Mouse (Mus musculus) liver, embryonic 15.5 days (tissue): ENCODE data around the gene Gpr107. TPM values are rescaled to one million over a fixed set of nuclear protein-coding genes. Genes with fewer than 3 reads are reported as not detected.

ENCODE experiments used
- ATAC-seq: fragments of 200-750 bp; cut with Nextera tagmentation; 2 replicates; pipeline ENCODE4 v1.8.0; 2017; ENCODE audit warnings: moderate number of reproducible peaks, mild to moderate bottlenecking, moderate library complexity; ENCODE audit not compliant: insufficient read depth
- H3K27ac ChIP-seq: fragments of 300-500 bp; sonication (generic); replicated peaks from 2 replicates; pipeline ENCODE4 v1.5.1; 2015; ENCODE audit warnings: mild to moderate bottlenecking, inconsistent platforms
- H3K27me3 ChIP-seq: fragments of 300-500 bp; sonication (generic); 2 replicates; pipeline ENCODE4 v1.6.1; 2015; ENCODE audit warnings: mild to moderate bottlenecking, inconsistent platforms
- H3K36me3 ChIP-seq: fragments of 300-500 bp; sonication (generic); replicated peaks from 2 replicates; pipeline ENCODE4 v1.6.1; 2015; ENCODE audit warnings: moderate library complexity, mild to moderate bottlenecking, inconsistent platforms
- H3K4me1 ChIP-seq: fragments of 300-500 bp; sonication (generic); replicated peaks from 2 replicates; pipeline ENCODE4 v1.6.1; 2015; ENCODE audit warnings: inconsistent platforms
- H3K4me2 ChIP-seq: fragments of 300-500 bp; sonication (generic); 2 replicates; pipeline ENCODE4 v1.6.1; 2015; ENCODE audit warnings: moderate library complexity, mild to moderate bottlenecking, inconsistent platforms
- H3K4me3 ChIP-seq: fragments of 300-500 bp; sonication (generic); replicated peaks from 2 replicates; pipeline ENCODE4 v1.5.1; 2015; ENCODE audit warnings: mild to moderate bottlenecking, inconsistent platforms
- H3K9ac ChIP-seq: fragments of 300-500 bp; sonication (generic); 2 replicates; pipeline ENCODE4 v1.6.1; 2015; ENCODE audit warnings: moderate library complexity, mild to moderate bottlenecking, inconsistent platforms
- H3K9me3 ChIP-seq: fragments of 300-500 bp; sonication (generic); replicated peaks from 2 replicates; pipeline ENCODE4 v1.6.1; 2016; ENCODE audit warnings: inconsistent platforms
- WGBS: fragments of 180-500 bp; shearing (Covaris S2); methylation state at CpG from one replicate; pipeline ENCODE4 v1.1.7; 2015; ENCODE audit warnings: mixed read lengths; ENCODE audit not compliant: insufficient replicate concordance; 5-methylcytosine and 5-hydroxymethylcytosine counted together
- polyA plus RNA-seq: library from polyadenylated mRNA; unstranded; fragments of >200 nt; fragmentation: Nextera tagmentation; extraction: Ambion mirVana; gene quantifications from 2 replicates; pipeline ENCODE4 v1.2.1, GENCODE M21; 2015

Gpr107 gene
- polyA plus RNA-seq, 1 experiment from 2014 or later: 10.4 TPM

GRCm38 (mm10) chr2:31141074-31141866, 10.8 kb upstream of the Gpr107 start:
- Histone ChIP-seq H3K36me3 (0 out of 2 replicates have a peak, but pooled peaks cover under 1% of the 10 kb centered on the region), H3K27me3 (peaks cover 28% of the 10 kb centered on the region), H3K27ac (peak overlapping the region; percentile 62; the same call in 1 of the 2 replicates), H3K4me3 (peak overlapping the region; percentile 73), H3K4me1 (peaks cover 49% of the 10 kb centered on the region), H3K4me2 (peak overlapping the region; percentile 96), H3K9me3 (no peaks in the 10 kb centered on the region), H3K9ac (peak overlapping the region; percentile 73)
- ATAC-seq: peak; percentile 49
- 1% methylated on average over 78 of the region's 78 CpGs for WGBS

- peak within 1 kb of the TSS; percentile 73 for H3K9ac ChIP-seq
- ATAC-seq: peak; percentile 88
- H3K27ac ChIP-seq: peak within 1 kb of the TSS; percentile 62; the same call in 1 of the 2 replicates
- under 1% methylated on average over 59 of the region's 59 CpGs for WGBS
- peak within 1 kb of the TSS; percentile 73 for H3K4me3 ChIP-seq
- H3K36me3 ChIP-seq: 0 out of 2 replicates have a peak, but pooled peaks cover 4% of the 10 kb centered on the region
- H3K4me2 ChIP-seq: peak within 1 kb of the TSS; percentile 96
- peaks cover 45% of the 10 kb centered on the region for H3K4me1 ChIP-seq
- no peaks in the 10 kb centered on the region for H3K9me3 ChIP-seq
- peaks cover 28% of the 10 kb centered on the region for H3K27me3 ChIP-seq
Observed at GRCm38 (mm10) chr2:31141867-31142454, 10.2 kb upstream of the Gpr107 start, which contains the start of gene Fnbp1. Fnbp1 (minus strand) TSS chr2:31142008.

- peaks cover 28% of the 10 kb centered on the region for H3K27me3 ChIP-seq
- peak overlapping the region; percentile 73 for H3K4me3 ChIP-seq
- peaks cover 40% of the 10 kb centered on the region for H3K4me1 ChIP-seq
- 36% methylated on average over 3 of the region's 3 CpGs for WGBS
- H3K9me3 ChIP-seq: no peaks in the 10 kb centered on the region
- H3K36me3 ChIP-seq: 0 out of 2 replicates have a peak, but pooled peaks cover 4% of the 10 kb centered on the region
- H3K9ac ChIP-seq: no peak overlapping the region; the same call in 1 of the 2 replicates
- H3K4me2 ChIP-seq: peak overlapping the region; percentile 96
- H3K27ac ChIP-seq: 0 out of 2 replicates have a peak overlapping the region, but pooled peaks have one; percentile 7
- ATAC-seq: no peak
Observed at GRCm38 (mm10) chr2:31142505-31142904, 9.6 kb upstream of the Gpr107 start.

GRCm38 (mm10) chr2:31143326-31143725, 8.8 kb upstream of the Gpr107 start:
- H3K9ac ChIP-seq: no peak overlapping the region
- peaks cover 40% of the 10 kb centered on the region for H3K4me1 ChIP-seq
- peak overlapping the region; percentile 14 for H3K4me3 ChIP-seq
- peaks cover 28% of the 10 kb centered on the region for H3K27me3 ChIP-seq
- ATAC-seq: no peak
- WGBS: 17% methylated on average over 6 of the region's 6 CpGs
- no peaks in the 10 kb centered on the region for H3K9me3 ChIP-seq
- peak overlapping the region; percentile 38 for H3K4me2 ChIP-seq
- H3K36me3 ChIP-seq: 0 out of 2 replicates have a peak, but pooled peaks cover 4% of the 10 kb centered on the region
- peak overlapping the region; percentile 68 for H3K27ac ChIP-seq

- H3K4me2 ChIP-seq: peak overlapping the region; percentile 38
- WGBS: 14% methylated on average over 16 of the region's 16 CpGs
- peaks cover 28% of the 10 kb centered on the region for H3K27me3 ChIP-seq
- ATAC-seq: no peak
- H3K27ac ChIP-seq: peak overlapping the region; percentile 68
- 0 out of 2 replicates have a peak, but pooled peaks cover 4% of the 10 kb centered on the region for H3K36me3 ChIP-seq
- peak overlapping the region; percentile 14 for H3K4me3 ChIP-seq
- no peak overlapping the region for H3K9ac ChIP-seq
- no peaks in the 10 kb centered on the region for H3K9me3 ChIP-seq
- peaks cover 37% of the 10 kb centered on the region for H3K4me1 ChIP-seq
Observed at GRCm38 (mm10) chr2:31143768-31144695, 8.1 kb upstream of the Gpr107 start.

GRCm38 (mm10) chr2:31144901-31145300, 7.2 kb upstream of the Gpr107 start:
- Histone ChIP-seq H3K27ac (no peak overlapping the region), H3K4me3 (no peak overlapping the region), H3K4me2 (no peak overlapping the region), H3K27me3 (peaks cover 28% of the 10 kb centered on the region), H3K9ac (no peak overlapping the region), H3K36me3 (0 out of 2 replicates have a peak, but pooled peaks cover 4% of the 10 kb centered on the region), H3K9me3 (no peaks in the 10 kb centered on the region), H3K4me1 (peaks cover 36% of the 10 kb centered on the region)
- no peak for ATAC-seq
- 28% methylated on average over 1 of the region's 1 CpGs for WGBS

- H3K36me3 ChIP-seq: 0 out of 2 replicates have a peak, but pooled peaks cover 7% of the 10 kb centered on the region
- 0 out of 2 replicates have a peak, but pooled peaks cover 8% of the 10 kb centered on the region for H3K27me3 ChIP-seq
- 64% methylated on average over 7 of the region's 7 CpGs for WGBS
- H3K9me3 ChIP-seq: no peaks in the 10 kb centered on the region
- ATAC-seq: no peak
- H3K9ac ChIP-seq: no peak overlapping the region
- no peak overlapping the region for H3K4me2 ChIP-seq
- no peak overlapping the region for H3K4me3 ChIP-seq
- H3K4me1 ChIP-seq: peaks cover 22% of the 10 kb centered on the region
- H3K27ac ChIP-seq: no peak overlapping the region
Observed at GRCm38 (mm10) chr2:31147054-31147453, 5.1 kb upstream of the Gpr107 start.

- Histone ChIP-seq H3K4me3 (no peak overlapping the region), H3K27me3 (no peaks in the 10 kb centered on the region), H3K27ac (no peak overlapping the region), H3K9me3 (no peaks in the 10 kb centered on the region), H3K4me2 (no peak overlapping the region), H3K36me3 (0 out of 2 replicates have a peak, but pooled peaks cover 7% of the 10 kb centered on the region), H3K9ac (no peak overlapping the region), H3K4me1 (peaks cover 29% of the 10 kb centered on the region)
- no peak for ATAC-seq
Observed at GRCm38 (mm10) chr2:31150762-31151161, 1.4 kb upstream of the Gpr107 start.

- Histone ChIP-seq H3K9ac (no peak overlapping the region), H3K4me3 (no peak overlapping the region), H3K9me3 (no peaks in the 10 kb centered on the region), H3K4me2 (peak overlapping the region; percentile 25), H3K27ac (peak overlapping the region; percentile 33; the same call in 1 of the 2 replicates), H3K27me3 (no peaks in the 10 kb centered on the region), H3K4me1 (peaks cover 81% of the 10 kb centered on the region), H3K36me3 (no peaks in the 10 kb centered on the region)
- ATAC-seq: peak; percentile 66
- 52% methylated on average over 3 of the region's 3 CpGs for WGBS
Observed at GRCm38 (mm10) chr2:31156846-31157245, 4.7 kb downstream of the Gpr107 start.

GRCm38 (mm10) chr2:31160147-31160920, 8.2 kb downstream of the Gpr107 start:
- Histone ChIP-seq H3K4me3 (no peak overlapping the region), H3K9me3 (no peaks in the 10 kb centered on the region), H3K4me1 (peaks cover 90% of the 10 kb centered on the region), H3K9ac (no peak overlapping the region), H3K4me2 (peak overlapping the region; percentile 25; the same call in 1 of the 2 replicates), H3K27ac (no peak overlapping the region), H3K36me3 (no peaks in the 10 kb centered on the region), H3K27me3 (no peaks in the 10 kb centered on the region)
- ATAC-seq: peak; percentile 61; the same call in 1 of the 2 replicates
- WGBS: 34% methylated on average over 10 of the region's 10 CpGs
